Mouse (Mus musculus) G1E (cell line): ENCODE results near the gene Btbd11. TPM values are rescaled to one million over a fixed set of nuclear protein-coding genes. Genes with fewer than 3 reads are reported as not detected.

Experiments used
- ATAC-seq: 2 replicates; pipeline ENCODE4 v1.8.0; 2016; ENCODE audit warnings: mild to moderate bottlenecking; ENCODE audit not compliant: insufficient number of reproducible peaks, poor library complexity, low FRiP score, severe bottlenecking; ENCODE audit errors: extremely low read depth
- DNase-seq: peaks from one replicate; pipeline ENCODE4 v3.0.0; 2012; ENCODE audit warnings: low spot score
- H3K27me3 ChIP-seq: 2 replicates; pipeline ENCODE4 v1.6.1; 2012; ENCODE audit warnings: mild to moderate bottlenecking, low read length, inconsistent platforms; ENCODE audit not compliant: insufficient read depth
- H3K36me3 ChIP-seq: replicated peaks from 2 replicates; pipeline ENCODE3; 2012; ENCODE audit warnings: mild to moderate bottlenecking, inconsistent platforms
- H3K4me1 ChIP-seq: 2 replicates; pipeline ENCODE4 v1.6.1; 2012; ENCODE audit warnings: low read depth, low read length, inconsistent platforms, mixed read lengths; ENCODE audit not compliant: insufficient read depth
- H3K4me3 ChIP-seq: 2 replicates; pipeline ENCODE4 v1.5.1; 2012; ENCODE audit warnings: low read depth, mild to moderate bottlenecking, inconsistent platforms, low read length, moderate library complexity, mixed read lengths
- H3K9me3 ChIP-seq: replicated peaks from 2 replicates; pipeline ENCODE4 v1.6.1; 2012; ENCODE audit warnings: inconsistent platforms
- CTCF ChIP-seq: IDR thresholded peaks from 2 replicates; pipeline ENCODE4 v1.5.1; 2012; ENCODE audit warnings: low read depth, low read length, inconsistent platforms, mixed read lengths
- GATA1 ChIP-seq: IDR thresholded peaks from 2 replicates; pipeline ENCODE4 v1.6.1; 2012; ENCODE audit warnings: borderline replicate concordance, low read length, inconsistent platforms, mixed read lengths
- GATA2 ChIP-seq: IDR thresholded peaks from 2 replicates; pipeline ENCODE4 v1.6.1; 2012; ENCODE audit warnings: low read depth, low read length, inconsistent platforms, borderline replicate concordance
- POLR2AphosphoS5 ChIP-seq: IDR thresholded peaks from 2 replicates; pipeline ENCODE4 v1.6.1; 2012; ENCODE audit warnings: low read depth, low read length, inconsistent platforms; ENCODE audit not compliant: insufficient replicate concordance
- TAL1 ChIP-seq: conservative IDR thresholded peaks from 2 replicates; pipeline ENCODE4 v1.6.1; 2012; ENCODE audit warnings: low read depth, low read length, inconsistent platforms, mixed read lengths
- polyA plus RNA-seq: library from polyadenylated mRNA; stranded (reverse); fragments of >175 nt; gene quantifications from 2 replicates; pipeline ENCODE4 v1.2.3, GENCODE M21; 2012
- total RNA-seq, 2 experiments: library from RNA; stranded (forward) in 1 of 2; stranded (reverse) in 1 of 2; fragments of 200-1000 nt in 1 of 2; fragments of >200 nt in 1 of 2; fragmentation: Nextera tagmentation in 1 of 2; gene quantifications; 2 replicates each; pipeline ENCODE4 v1.2.3; 2014 to 2017

The Btbd11 gene
- total and polyA plus RNA-seq, 3 experiments: 0.16 TPM; not detected in 2

GRCm38 (mm10) chr10:85473265-85473664 lies 86.7 kb downstream of the Btbd11 start:
- peaks cover 68% of the 10 kb centered on the region for H3K9me3 ChIP-seq
- ATAC-seq (no peak), DNase-seq (no peak)
- TF ChIP-seq POLR2AphosphoS5 (no peak), CTCF (no peak), TAL1 (no peak), GATA1 (no peak), GATA2 (no peak)
- no peak overlapping the region for H3K4me3 ChIP-seq
- H3K27me3 ChIP-seq: no peaks in the 10 kb centered on the region
- H3K4me1 ChIP-seq: no peaks in the 10 kb centered on the region
- no peaks in the 10 kb centered on the region for H3K36me3 ChIP-seq

GRCm38 (mm10) chr10:85473871-85474270 lies 87.3 kb downstream of the Btbd11 start:
- H3K9me3 ChIP-seq: peaks cover 68% of the 10 kb centered on the region
- H3K4me3 ChIP-seq: no peak overlapping the region
- TF ChIP-seq GATA2 (no peak), GATA1 (no peak), POLR2AphosphoS5 (no peak), CTCF (no peak), TAL1 (no peak)
- ATAC-seq: no peak
- H3K36me3 ChIP-seq: no peaks in the 10 kb centered on the region
- no peaks in the 10 kb centered on the region for H3K27me3 ChIP-seq
- no peaks in the 10 kb centered on the region for H3K4me1 ChIP-seq
- DNase-seq: no peak

- TF ChIP-seq GATA1: no peak
- no peak for TF ChIP-seq POLR2AphosphoS5
- TF ChIP-seq GATA2: no peak
- no peak for TF ChIP-seq TAL1
- no peak for TF ChIP-seq CTCF
- Histone ChIP-seq H3K4me1 (no peaks in the 10 kb centered on the region), H3K36me3 (no peaks in the 10 kb centered on the region), H3K27me3 (no peaks in the 10 kb centered on the region), H3K9me3 (peaks cover 79% of the 10 kb centered on the region), H3K4me3 (no peak overlapping the region)
- no peak for ATAC-seq
- DNase-seq: no peak
Measured at GRCm38 (mm10) chr10:85475642-85476345, 89.2 kb downstream of the Btbd11 start.

- Histone ChIP-seq H3K36me3 (no peaks in the 10 kb centered on the region), H3K4me3 (no peak overlapping the region), H3K4me1 (no peaks in the 10 kb centered on the region), H3K27me3 (no peaks in the 10 kb centered on the region), H3K9me3 (peaks cover 76% of the 10 kb centered on the region)
- TF ChIP-seq TAL1: no peak
- no peak for TF ChIP-seq GATA2
- no peak for TF ChIP-seq POLR2AphosphoS5
- TF ChIP-seq CTCF: no peak
- no peak for TF ChIP-seq GATA1
- no peak for ATAC-seq
- DNase-seq: no peak
Measured at GRCm38 (mm10) chr10:85479959-85480625, 93.5 kb downstream of the Btbd11 start.

GRCm38 (mm10) chr10:85481106-85481505 lies 94.5 kb downstream of the Btbd11 start:
- Histone ChIP-seq H3K36me3 (no peaks in the 10 kb centered on the region), H3K4me1 (no peaks in the 10 kb centered on the region), H3K4me3 (no peak overlapping the region), H3K9me3 (peaks cover 70% of the 10 kb centered on the region), H3K27me3 (no peaks in the 10 kb centered on the region)
- no peak for ATAC-seq
- TF ChIP-seq GATA1 (no peak), TAL1 (no peak), CTCF (no peak), POLR2AphosphoS5 (no peak)
- no peak for DNase-seq

GRCm38 (mm10) chr10:85482064-85482473 lies 95.5 kb downstream of the Btbd11 start:
- TF ChIP-seq GATA1 (no peak), GATA2 (no peak), TAL1 (no peak), CTCF (no peak), POLR2AphosphoS5 (no peak)
- H3K27me3 ChIP-seq: no peaks in the 10 kb centered on the region
- ATAC-seq: no peak
- H3K9me3 ChIP-seq: peaks cover 65% of the 10 kb centered on the region
- no peaks in the 10 kb centered on the region for H3K4me1 ChIP-seq
- no peak overlapping the region for H3K4me3 ChIP-seq
- DNase-seq: no peak
- H3K36me3 ChIP-seq: no peaks in the 10 kb centered on the region
